Mouse (Mus musculus) ES-E14 (cell line): Measurements from ENCODE around the gene Retreg3.
"Not testable (repeated sequence)": the region's sequence is repeated elsewhere in the genome, so short reads cannot be mapped to it uniquely, and the experiment has no call there.

Experiments
- CHD2 ChIP-seq: IDR thresholded peaks from 2 replicates; pipeline ENCODE4 v1.6.1; 2014; ENCODE audit warnings: mild to moderate bottlenecking, low read depth, low read length, inconsistent platforms
- HCFC1 ChIP-seq: IDR thresholded peaks from 2 replicates; pipeline ENCODE4 v1.6.1; 2012; ENCODE audit warnings: low read length, inconsistent platforms, borderline replicate concordance; ENCODE audit not compliant: insufficient read depth
- ZC3H11A ChIP-seq: IDR thresholded peaks from 2 replicates; pipeline ENCODE4 v1.6.1; 2012; ENCODE audit warnings: low read depth, mild to moderate bottlenecking, inconsistent platforms, low read length, borderline replicate concordance

DNA sequence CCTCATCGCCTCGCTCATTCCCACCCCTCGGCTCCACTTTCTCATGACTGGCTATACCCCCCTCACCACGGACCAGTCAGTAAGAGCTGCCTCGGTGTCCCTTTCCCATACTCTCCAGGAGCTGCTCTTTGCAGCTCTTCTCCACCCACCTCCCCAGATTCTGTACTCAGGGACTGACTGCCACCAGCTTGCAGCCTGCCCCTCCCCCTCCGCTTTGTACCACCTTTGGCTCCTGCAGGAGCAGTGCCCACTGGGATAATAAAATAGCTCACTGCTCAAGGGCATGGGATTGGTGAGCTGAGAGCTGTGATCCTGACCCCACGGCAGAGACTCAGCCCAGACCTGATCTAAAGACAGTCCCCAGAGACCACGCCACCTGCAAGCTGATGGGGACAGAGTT lies 4.8 kb upstream of the Retreg3 start:
- TF ChIP-seq HCFC1, ZC3H11A, CHD2: not testable (repeated sequence)
